Mouse (Mus musculus): Measurements from ENCODE around the gene Senp6.

- TF ChIP-seq CTCF (IDR thresholded peaks at IDR 0.05; ENCODE audit: extremely low read depth, insufficient read depth, insufficient read length, insufficient replicate concordance) (no peak), POLR2A (IDR thresholded peaks at IDR 0.05; ENCODE audit: low read depth, low read length) (no peak)
These were observed 115.0 kb downstream of the Senp6 start for GRCm38 (mm10) chr9:80181692-80182091.
